Mouse (Mus musculus) heart, embryonic 11.5 days (tissue): ENCODE data around the gene Acat3. TPM values are rescaled to one million over a fixed set of nuclear protein-coding genes. Genes with fewer than 3 reads are reported as not detected.

ENCODE experiments used
- polyA plus RNA-seq: library from polyadenylated mRNA; unstranded; fragments of >200 nt; fragmentation: Nextera tagmentation; extraction: Ambion mirVana; gene quantifications from 2 replicates; pipeline ENCODE4 v1.2.1, GENCODE M21; 2014

The Acat3 gene
- polyA plus RNA-seq, 1 experiment from 2014 or later = 0.70 TPM

Other genes with a start within 250 kb of the Acat3 start
- gene Igf2r, start 170.9 kb downstream of the Acat3 start, polyA plus RNA-seq = 199 and 238 TPM in 2 replicates
- 0.17 and 0.54 TPM in 2 replicates for gene Mas1, start 72.5 kb downstream of the Acat3 start, polyA plus RNA-seq
- gene Mrgprh, start 64.6 kb downstream of the Acat3 start, polyA plus RNA-seq = 0.10 and 0.25 TPM in 2 replicates
- 1.2 and 1.7 TPM in 2 replicates for gene Pnldc1, start 30.4 kb downstream of the Acat3 start, polyA plus RNA-seq
- gene Tcp1, start 24.9 kb downstream of the Acat3 start, polyA plus RNA-seq = 440 and 445 TPM in 2 replicates
- 196 and 205 TPM in 2 replicates for gene Mrpl18, start 24.3 kb downstream of the Acat3 start, polyA plus RNA-seq
- gene Acat2, start 20.1 kb upstream of the Acat3 start, polyA plus RNA-seq = 38.3 and 56.5 TPM in 2 replicates
- gene Wtap, start 53.6 kb upstream of the Acat3 start, polyA plus RNA-seq = 83.4 and 88.8 TPM in 2 replicates
- gene Sod2, start 66.2 kb upstream of the Acat3 start, polyA plus RNA-seq = 308 and 326 TPM in 2 replicates
- gene Gpr31b, start 111.7 kb upstream of the Acat3 start, polyA plus RNA-seq = 0.19 TPM in 1 of 2 replicates, not detected in the other
- not detected in 2 replicates for gene Tcp10b, start 120.5 kb upstream of the Acat3 start, polyA plus RNA-seq
- gene Unc93a, start 191.2 kb upstream of the Acat3 start, polyA plus RNA-seq = not detected in 2 replicates